Mouse (Mus musculus) thymus, adult 18-20 months (tissue): ENCODE results near the gene Erg.

ENCODE experiments used
- DNase-seq, 2 experiments: peaks; one replicate each; pipeline ENCODE4 v3.0.0; 2022; ENCODE audit warnings: mixed read lengths in 2 of 2

The Erg gene

GRCm38 (mm10) chr16:95475041-95475440, 111.4 kb downstream of the Erg start:
- no peak for DNase-seq

- DNase-seq: no peak
Measured at GRCm38 (mm10) chr16:95473946-95474345, 112.4 kb downstream of the Erg start.

- DNase-seq: no peak
Measured at GRCm38 (mm10) chr16:95472771-95473170, 113.6 kb downstream of the Erg start.

- DNase-seq: no peak
Measured at GRCm38 (mm10) chr16:95469262-95470139, 116.9 kb downstream of the Erg start.

- no peak for DNase-seq
Measured at GRCm38 (mm10) chr16:95467893-95468292, 118.5 kb downstream of the Erg start.

- no peak for DNase-seq
Measured at GRCm38 (mm10) chr16:95466548-95466947, 119.8 kb downstream of the Erg start.

GRCm38 (mm10) chr16:95464609-95465008, 121.8 kb downstream of the Erg start:
- no peak for DNase-seq

- DNase-seq: no peak
Measured at GRCm38 (mm10) chr16:95463796-95464195, 122.6 kb downstream of the Erg start.

GRCm38 (mm10) chr16:95461941-95462340, 124.5 kb downstream of the Erg start:
- DNase-seq: no peak

GRCm38 (mm10) chr16:95460336-95460735, 126.1 kb downstream of the Erg start:
- no peak for DNase-seq

GRCm38 (mm10) chr16:95459325-95459691, 127.1 kb downstream of the Erg start:
- DNase-seq: no peak

GRCm38 (mm10) chr16:95458590-95459324, 127.6 kb downstream of the Erg start:
- no peak for DNase-seq

GRCm38 (mm10) chr16:95457006-95457405, 129.4 kb downstream of the Erg start:
- DNase-seq: no peak

- no peak for DNase-seq
Measured at GRCm38 (mm10) chr16:95455896-95456295, 130.5 kb downstream of the Erg start.

GRCm38 (mm10) chr16:95455461-95455860, 130.9 kb downstream of the Erg start:
- DNase-seq: no peak

- no peak for DNase-seq
Measured at GRCm38 (mm10) chr16:95452411-95452810, 134.0 kb downstream of the Erg start.

GRCm38 (mm10) chr16:95449361-95449725, 137.1 kb downstream of the Erg start:
- DNase-seq: no peak

- no peak for DNase-seq
Measured at GRCm38 (mm10) chr16:95448643-95449360, 137.6 kb downstream of the Erg start.

- DNase-seq: no peak
Measured at GRCm38 (mm10) chr16:95447896-95448295, 138.5 kb downstream of the Erg start.

GRCm38 (mm10) chr16:95446368-95446767, 140.0 kb downstream of the Erg start:
- DNase-seq: no peak

- no peak for DNase-seq
Measured at GRCm38 (mm10) chr16:95442023-95442422, 144.4 kb downstream of the Erg start.

GRCm38 (mm10) chr16:95441179-95441578, 145.2 kb downstream of the Erg start:
- DNase-seq: no peak

- DNase-seq: no peak
Measured at GRCm38 (mm10) chr16:95440334-95440733, 146.1 kb downstream of the Erg start.

- no peak for DNase-seq
Measured at GRCm38 (mm10) chr16:95439794-95440193, 146.6 kb downstream of the Erg start.
